Mouse (Mus musculus) B cell, adult 2 months (primary cell): ENCODE results near the gene Plk1.
A peak's percentile ranks its signal among the peaks of the same experiment; 100 is the strongest.

Experiments
- DNase-seq, 2 experiments: peaks; one replicate each; pipeline ENCODE4 v3.0.0; 2022

The Plk1 gene

GRCm38 (mm10) chr7:122158915-122159902 lies at the start of gene Plk1:
Gene Plk1 (plus strand): TSS chr7:122159439.
- DNase-seq = peak; percentile 63 to 65

- DNase-seq = no peak
Measured at GRCm38 (mm10) chr7:122123518-122123917, 35.7 kb upstream of the Plk1 start.

- DNase-seq = no peak
Measured at GRCm38 (mm10) chr7:122125636-122126035, 33.6 kb upstream of the Plk1 start.

GRCm38 (mm10) chr7:122126946-122127345 lies 32.3 kb upstream of the Plk1 start:
- DNase-seq = no peak

GRCm38 (mm10) chr7:122131834-122132233 lies 27.4 kb upstream of the Plk1 start:
- no peak for DNase-seq

- peak; percentile 96 to 97 for DNase-seq
Measured at GRCm38 (mm10) chr7:122132497-122133337, 26.5 kb upstream of the Plk1 start, which contains the start of the genes Palb2 and Dctn5. Gene Palb2 (minus strand): TSS chr7:122132985. Gene Dctn5 (plus strand): TSS chr7:122133041.

- no peak for DNase-seq
Measured at GRCm38 (mm10) chr7:122133338-122133625, 26.0 kb upstream of the Plk1 start.

GRCm38 (mm10) chr7:122135070-122135469 lies 24.2 kb upstream of the Plk1 start:
- peak; percentile 58 to 61 for DNase-seq

- no peak for DNase-seq
Measured at GRCm38 (mm10) chr7:122137071-122137470, 22.2 kb upstream of the Plk1 start.

- DNase-seq = no peak
Measured at GRCm38 (mm10) chr7:122138190-122138589, 21.0 kb upstream of the Plk1 start.

- no peak for DNase-seq
Measured at GRCm38 (mm10) chr7:122140991-122141390, 18.2 kb upstream of the Plk1 start.

GRCm38 (mm10) chr7:122152473-122152872 lies 6.8 kb upstream of the Plk1 start:
- DNase-seq = no peak

- no peak for DNase-seq
Measured at GRCm38 (mm10) chr7:122158488-122158887, 751 bp upstream of the Plk1 start.

- DNase-seq = no peak
Measured at GRCm38 (mm10) chr7:122160037-122160436, 798 bp downstream of the Plk1 start.

- DNase-seq = no peak
Measured at GRCm38 (mm10) chr7:122163766-122164165, 4.5 kb downstream of the Plk1 start.

- DNase-seq = no peak
Measured at GRCm38 (mm10) chr7:122167203-122167602, 8.0 kb downstream of the Plk1 start.

GRCm38 (mm10) chr7:122170705-122171104 lies 11.5 kb downstream of the Plk1 start:
- no peak for DNase-seq

GRCm38 (mm10) chr7:122171613-122172012 lies 12.4 kb downstream of the Plk1 start:
- DNase-seq = no peak

GRCm38 (mm10) chr7:122180720-122181119 lies 21.5 kb downstream of the Plk1 start:
- DNase-seq = no peak

- no peak for DNase-seq
Measured at GRCm38 (mm10) chr7:122184569-122184968, 25.3 kb downstream of the Plk1 start.

- DNase-seq = no peak
Measured at GRCm38 (mm10) chr7:122186043-122186442, 26.8 kb downstream of the Plk1 start, which contains the start of gene Ern2. Gene Ern2 (minus strand): TSS chr7:122186207.

GRCm38 (mm10) chr7:122189484-122189883 lies 30.2 kb downstream of the Plk1 start:
- DNase-seq = peak; percentile 75 to 80

- DNase-seq = no peak
Measured at GRCm38 (mm10) chr7:122191097-122191496, 31.9 kb downstream of the Plk1 start.

- DNase-seq = no peak
Measured at GRCm38 (mm10) chr7:122193919-122194318, 34.7 kb downstream of the Plk1 start.
